Mouse (Mus musculus): ENCODE results near the gene Sema3b. TPM values are rescaled to one million over a fixed set of nuclear protein-coding genes. Genes with fewer than 3 reads are reported as not detected.

Gene Sema3b
- total RNA-seq (2021): 10 to 100 TPM; 20.4 to 22.9 TPM
- long read RNA-seq, experiment 1, partial matches to known transcripts: 16 of 32 reads
- long read RNA-seq, experiment 1, other reads (novel, unspliced or antisense): 9 of 32 reads
- long read RNA-seq, experiment 2, partial matches to known transcripts: 9 of 18 reads
- long read RNA-seq, experiment 2, other reads (novel, unspliced or antisense): 8 of 18 reads

DNA sequence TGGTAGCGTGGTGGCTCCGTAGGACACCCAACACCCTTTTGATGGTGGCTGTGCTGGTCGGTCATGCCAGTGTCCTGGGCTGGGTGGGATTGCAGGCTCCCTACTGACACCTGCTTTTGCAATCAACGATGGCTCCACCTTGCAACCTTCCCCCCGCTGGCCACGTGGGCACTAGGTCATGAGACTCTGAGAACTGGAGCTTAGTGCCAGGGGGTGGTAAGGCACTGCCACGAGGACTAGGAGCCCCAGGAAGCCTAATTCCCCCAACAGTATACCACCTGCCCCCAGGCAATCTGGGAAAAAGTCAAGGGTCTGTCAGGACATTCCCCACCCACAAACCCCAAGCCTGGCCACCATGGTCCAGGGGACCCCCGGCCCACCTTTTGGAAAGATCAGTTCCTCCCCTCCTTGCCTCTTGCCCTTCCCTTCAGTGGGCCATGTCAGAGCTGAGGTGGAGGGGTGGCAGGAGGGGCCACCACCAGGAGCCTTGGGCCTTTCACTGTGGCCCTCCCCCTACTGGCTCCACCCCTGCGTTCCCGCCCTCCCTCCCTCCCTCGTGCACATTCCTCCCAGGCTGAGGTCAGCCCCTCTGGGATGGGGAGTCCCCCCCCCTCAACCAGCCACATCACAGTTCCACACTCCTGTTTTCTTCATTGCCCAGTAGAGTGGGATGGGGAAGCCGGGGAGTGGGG is at the start of gene Sema3b:
Gene Sema3b (minus strand): TSS at position 489 of the 692 bp plus-strand sequence.
- DNase-seq: peak in 1 of 2 experiments; percentile 50

DNA sequence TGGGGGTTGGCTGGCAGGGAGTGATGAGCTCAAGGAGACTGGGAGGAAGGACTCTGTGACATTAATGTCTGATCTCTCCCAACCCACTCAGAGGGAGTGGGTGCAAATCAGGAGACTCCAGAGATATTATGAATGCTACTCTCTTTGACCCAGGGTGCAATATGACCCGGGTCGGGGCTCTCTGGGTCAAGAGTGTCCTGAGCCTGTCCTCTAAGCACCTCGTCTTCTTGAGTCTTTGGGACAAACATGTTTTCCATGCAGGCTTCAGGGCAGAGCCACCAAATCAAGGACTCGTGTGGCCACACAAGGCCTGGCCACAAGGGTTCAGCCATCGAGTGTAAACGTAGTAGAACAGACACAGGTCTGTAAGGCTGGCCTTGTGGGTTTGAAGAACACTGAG is 49.1 kb upstream of the Sema3b start:
- no peak for DNase-seq

DNA sequence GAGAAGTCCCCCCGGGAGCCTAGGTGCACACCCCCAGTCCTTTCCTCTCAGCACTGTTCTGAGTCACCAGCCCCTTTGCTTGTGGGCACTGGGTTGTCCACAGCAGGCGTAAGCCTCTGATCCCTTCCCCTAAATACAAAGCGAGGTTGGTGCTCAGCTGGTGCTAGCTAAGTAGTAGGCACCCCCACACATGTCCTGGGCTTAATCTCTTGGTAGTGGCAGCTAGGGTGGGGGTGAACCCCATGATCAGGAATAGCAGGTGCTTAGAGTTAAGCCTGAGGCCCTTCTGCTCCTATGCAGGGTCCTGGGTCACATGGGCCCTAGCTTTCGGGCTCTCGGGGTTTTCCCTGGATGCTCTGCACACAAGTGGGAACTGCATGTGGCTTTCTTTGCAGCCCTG is 48.1 kb upstream of the Sema3b start:
- no peak for DNase-seq

GRCm38 (mm10) chr9:107654585-107654984 is 45.6 kb upstream of the Sema3b start:
- no peak for DNase-seq

GRCm38 (mm10) chr9:107653474-107653873 is 44.4 kb upstream of the Sema3b start:
- DNase-seq: no peak

- DNase-seq: no peak
Measured at GRCm38 (mm10) chr9:107650708-107651481, 41.9 kb upstream of the Sema3b start.

DNA sequence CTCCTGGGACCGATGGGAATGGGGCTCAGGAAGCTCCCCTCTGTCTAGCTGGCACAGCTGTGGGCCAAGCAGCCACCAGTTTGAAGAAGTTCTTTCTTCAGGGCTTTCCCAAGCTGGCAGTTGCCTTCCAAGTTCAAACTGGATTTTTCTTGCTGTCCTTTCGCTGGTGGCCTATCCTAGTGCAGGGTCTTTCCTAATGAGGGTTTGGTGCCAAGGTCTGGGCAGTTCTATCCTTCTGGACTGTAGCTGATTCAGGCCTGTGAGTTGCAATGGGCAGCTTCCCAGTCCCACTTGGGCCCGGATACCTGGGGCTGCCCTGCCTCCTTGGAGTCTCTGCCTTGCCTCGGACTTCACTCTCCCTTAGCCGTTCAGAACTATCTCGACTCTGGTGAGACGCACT is 41.2 kb upstream of the Sema3b start:
- DNase-seq: no peak

- DNase-seq: no peak
Measured at GRCm38 (mm10) chr9:107648767-107649166, 39.7 kb upstream of the Sema3b start.

- no peak for DNase-seq
Measured at GRCm38 (mm10) chr9:107646975-107647374, 37.9 kb upstream of the Sema3b start.

DNA sequence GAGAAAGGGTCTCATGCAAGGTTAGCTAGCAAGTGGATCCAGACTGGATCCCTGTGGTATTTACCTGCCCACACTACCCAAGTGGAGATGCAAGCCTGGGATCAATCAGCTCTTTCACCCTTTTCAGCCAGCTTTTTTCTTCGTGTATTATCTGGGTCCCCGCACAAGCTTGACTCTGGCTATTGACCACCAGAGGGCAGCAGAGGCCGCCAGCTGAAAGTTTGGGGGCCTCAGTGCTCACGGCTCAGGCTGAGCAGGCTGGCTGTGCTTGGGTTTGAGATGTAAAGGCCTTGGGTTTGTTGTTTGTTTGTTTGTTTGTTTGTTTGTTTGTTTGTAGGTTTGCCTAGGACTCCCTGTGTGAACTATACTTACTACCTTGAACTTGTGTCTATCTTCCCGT is 36.5 kb upstream of the Sema3b start:
- peak; percentile 75 to 88 for DNase-seq

GRCm38 (mm10) chr9:107645153-107645510 is 36.1 kb upstream of the Sema3b start:
- peak in 1 of 2 experiments; percentile 39 for DNase-seq

DNA sequence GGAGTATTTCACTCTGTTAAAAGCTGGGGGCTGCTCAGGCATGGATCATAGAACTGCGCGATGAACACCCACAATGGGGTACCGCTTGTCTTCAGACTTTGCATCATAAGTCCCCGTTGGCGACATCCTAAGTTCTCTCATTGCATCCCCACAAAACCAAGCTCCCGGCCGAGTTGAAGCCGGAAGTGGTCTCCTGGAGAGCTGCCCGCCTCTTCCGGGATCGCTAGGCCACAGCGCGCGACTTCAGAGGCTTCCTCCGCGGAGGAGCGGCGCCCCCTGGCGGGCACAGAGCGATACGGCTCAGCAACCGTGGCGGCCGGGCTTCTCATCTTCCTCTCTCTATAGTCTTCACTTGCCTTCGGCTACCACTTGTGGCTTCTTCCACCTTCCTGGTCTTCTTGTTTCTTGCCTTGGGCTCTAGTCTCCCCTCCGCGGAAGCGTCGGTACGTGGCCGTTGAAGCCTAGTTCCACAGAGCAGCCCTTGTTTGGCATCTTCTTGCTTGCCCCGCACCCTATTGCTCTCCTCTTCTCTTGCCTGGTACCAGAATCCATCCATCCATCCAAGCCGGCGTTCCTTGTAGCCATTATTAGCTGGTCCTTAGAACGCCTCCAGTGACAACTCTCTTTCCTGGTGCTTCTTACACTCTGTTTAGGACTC is 35.6 kb upstream of the Sema3b start:
- DNase-seq: peak; percentile 91 to 95

- DNase-seq: no peak
Measured at GRCm38 (mm10) chr9:107643544-107644214, 34.6 kb upstream of the Sema3b start.

GRCm38 (mm10) chr9:107641666-107642065 is 32.6 kb upstream of the Sema3b start:
- no peak for DNase-seq

- DNase-seq: peak; percentile 48 to 72
Measured at GRCm38 (mm10) chr9:107640257-107640772, 31.3 kb upstream of the Sema3b start.

- no peak for DNase-seq
Measured at GRCm38 (mm10) chr9:107637070-107637469, 28.0 kb upstream of the Sema3b start.

- DNase-seq: peak; percentile 98 to 99
Measured at GRCm38 (mm10) chr9:107635279-107636028, 26.4 kb upstream of the Sema3b start, which contains the start of gene Gnai2. TSS of gene Gnai2 (minus strand) at chr9:107635367.

DNA sequence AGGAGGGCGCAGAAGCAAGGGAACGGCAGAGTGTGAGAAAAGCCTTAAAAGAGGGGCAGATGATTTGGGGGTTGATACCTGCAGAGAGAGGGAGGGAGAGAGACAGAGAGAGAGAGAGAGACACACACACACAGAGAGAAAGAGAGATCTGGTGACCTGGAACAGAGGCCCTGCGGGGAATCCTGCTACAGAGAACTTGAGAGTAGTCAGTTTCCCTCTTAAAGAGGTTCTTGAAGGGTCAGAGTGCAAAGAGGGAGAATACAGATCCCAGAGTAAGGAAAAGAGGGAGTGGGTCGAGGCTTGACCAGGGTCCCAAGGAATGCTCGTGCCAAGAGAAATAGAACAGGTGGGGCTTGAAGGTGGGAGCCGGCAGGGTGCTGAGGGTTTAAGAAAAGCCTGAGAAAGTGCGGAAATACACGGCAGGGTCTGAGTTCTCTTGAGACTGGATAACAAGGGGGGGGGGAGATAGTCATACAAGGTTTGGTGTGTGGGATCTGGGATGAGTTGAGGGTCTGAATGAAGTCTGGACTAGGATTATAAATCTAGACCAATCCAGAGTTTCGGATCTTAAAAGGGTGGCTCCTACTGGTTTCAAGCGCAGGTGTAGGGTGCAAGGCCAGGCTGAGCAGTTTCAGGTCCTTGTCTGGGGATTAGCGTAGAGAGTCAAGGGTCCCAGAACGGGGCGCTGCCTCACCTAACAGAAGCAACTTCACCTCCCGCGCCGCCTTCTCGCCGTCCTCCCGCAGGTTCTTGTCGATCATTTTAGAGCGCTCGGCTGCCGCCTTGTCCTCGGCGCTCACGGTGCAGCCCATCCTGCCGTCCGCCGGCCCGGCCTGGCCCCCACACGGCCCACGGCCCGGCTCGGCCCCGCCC is 25.6 kb upstream of the Sema3b start:
- DNase-seq: peak in 1 of 2 experiments; percentile 46

GRCm38 (mm10) chr9:107633661-107634405 is 24.8 kb upstream of the Sema3b start:
- DNase-seq: peak; percentile 50 to 74

Data from heart, adult 18-20 months (tissue).